Mouse (Mus musculus): ENCODE data around the gene Irak2. TPM values are rescaled to one million over a fixed set of nuclear protein-coding genes. Genes with fewer than 3 reads are reported as not detected.
A peak's percentile ranks its signal among the peaks of the same experiment; 100 is the strongest.
"Not testable (repeated sequence)": the region's sequence is repeated elsewhere in the genome, so short reads cannot be mapped to it uniquely, and the experiment has no call there.

The Irak2 gene
- polyA plus RNA-seq, 1 experiment, result 6.6 TPM

DNA sequence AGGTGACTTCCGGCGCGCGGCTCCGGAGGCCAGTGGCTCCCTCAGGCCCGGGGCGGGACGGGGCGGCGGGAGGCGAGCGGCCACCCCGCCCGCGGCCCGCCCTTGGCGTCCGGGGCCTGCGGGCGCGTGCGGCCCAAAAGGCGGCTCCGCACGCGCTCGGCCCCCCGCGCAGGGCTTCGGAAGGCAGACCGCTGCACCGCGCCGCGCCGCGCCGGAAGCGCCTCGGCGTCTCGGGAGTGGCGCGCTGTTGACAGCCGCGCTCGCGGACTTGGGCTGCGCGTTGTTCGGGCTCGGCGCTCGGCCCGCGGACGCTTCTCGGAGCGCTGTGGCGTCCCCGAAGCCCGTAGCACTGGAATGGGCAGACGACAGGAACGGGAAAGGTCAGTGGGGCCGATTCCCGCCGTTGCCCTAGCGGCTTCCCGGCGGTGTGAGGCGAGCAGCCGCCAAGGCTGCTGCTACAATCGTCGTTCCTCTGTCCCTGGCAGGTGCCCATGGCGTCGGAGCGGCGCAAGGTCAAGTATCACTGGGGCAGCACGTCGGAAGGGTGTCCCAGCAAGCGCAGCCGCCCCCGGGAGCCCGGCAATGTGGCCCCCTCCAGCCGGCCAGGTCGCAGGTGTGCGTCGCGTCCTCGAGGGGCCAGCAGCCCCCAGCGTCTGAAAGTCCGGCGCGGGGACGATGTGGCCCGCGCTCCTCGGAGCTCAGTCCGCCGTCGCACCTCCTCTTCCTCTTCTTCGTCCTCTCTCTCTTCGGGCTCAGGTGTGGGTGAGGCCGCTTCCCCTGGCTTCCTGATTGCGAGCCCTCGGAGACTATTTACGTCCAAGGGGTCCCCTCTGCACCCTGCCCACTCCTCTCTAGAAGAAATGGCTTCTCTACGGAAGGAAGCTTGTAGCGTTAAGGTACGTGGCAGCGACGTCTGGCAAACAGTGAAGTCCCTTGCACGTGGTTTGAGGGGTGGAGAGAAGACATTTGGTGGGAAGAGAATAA, 59.2 kb downstream of the Irak2 start:
- Histone ChIP-seq H3K27me3 (ENCODE audit: control insufficient read depth, insufficient read depth, low read length, poor library complexity, severe bottlenecking) (no peaks in the 10 kb centered on the region), H3K36me3 (ENCODE audit: control insufficient read depth, insufficient read depth, low read length, poor library complexity, severe bottlenecking) (peaks cover 33% of the 10 kb centered on the region), H3K27ac (ENCODE audit: insufficient read depth, low read length) (no peak overlapping the region), H3K4me1 (ENCODE audit: control insufficient read depth, insufficient read depth, low read length) (no peaks in the 10 kb centered on the region), H3K4me3 (ENCODE audit: low read depth, low read length) (peak overlapping the region; percentile 91), H3K9ac (ENCODE audit: low read depth, poor library complexity, severe bottlenecking) (peak overlapping the region; percentile 81), H3K9me3 (replicated peaks; ENCODE audit: control insufficient read depth, insufficient read depth, low read length, poor library complexity, severe bottlenecking) (no peaks in the 10 kb centered on the region)
- no peak for TF ChIP-seq CTCF (IDR thresholded peaks at IDR 0.05; ENCODE audit: low read depth, low read length)
- no peak for TF ChIP-seq POLR2A (IDR thresholded peaks at IDR 0.05; ENCODE audit: insufficient read depth, low read length)
- no peak for TF ChIP-seq EP300 (IDR thresholded peaks at IDR 0.05; ENCODE audit: insufficient read depth, low read depth, low read length)

DNA sequence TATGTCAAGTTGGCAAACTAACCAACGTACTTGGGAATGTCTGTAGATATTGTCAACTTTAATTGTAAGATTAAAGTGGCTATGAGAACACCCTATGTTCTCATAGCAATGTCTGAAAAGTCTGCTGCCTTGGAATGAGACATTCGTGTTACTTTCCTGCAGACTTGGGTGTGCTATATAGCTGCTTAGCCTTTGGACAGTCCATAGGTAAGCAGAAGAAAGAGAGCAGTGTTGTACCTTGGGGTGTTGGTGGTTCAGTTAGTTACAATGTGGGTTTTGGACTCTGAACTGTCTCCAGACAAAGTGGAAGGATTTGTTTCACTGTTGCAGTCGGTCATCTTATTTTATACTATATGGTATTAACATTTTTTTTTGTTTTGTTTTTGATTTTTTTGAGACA, 74.5 kb downstream of the Irak2 start:
- no peak overlapping the region for H3K27ac ChIP-seq (ENCODE audit: insufficient read depth, low read length)
- TF ChIP-seq POLR2A (IDR thresholded peaks at IDR 0.05; ENCODE audit: insufficient read depth, low read length) (no peak), EP300 (IDR thresholded peaks at IDR 0.05; ENCODE audit: insufficient read depth, low read depth, low read length) (no peak), CTCF (IDR thresholded peaks at IDR 0.05; ENCODE audit: low read depth, low read length) (no peak)
- H3K36me3 ChIP-seq (ENCODE audit: control insufficient read depth, insufficient read depth, low read length, poor library complexity, severe bottlenecking), result peaks cover 88% of the 10 kb centered on the region
- no peak overlapping the region for H3K9ac ChIP-seq (ENCODE audit: low read depth, poor library complexity, severe bottlenecking)
- H3K27me3 ChIP-seq (ENCODE audit: control insufficient read depth, insufficient read depth, low read length, poor library complexity, severe bottlenecking), result no peaks in the 10 kb centered on the region
- no peaks in the 10 kb centered on the region for H3K4me1 ChIP-seq (ENCODE audit: control insufficient read depth, insufficient read depth, low read length)
- H3K9me3 ChIP-seq (replicated peaks; ENCODE audit: control insufficient read depth, insufficient read depth, low read length, poor library complexity, severe bottlenecking), result peaks cover 22% of the 10 kb centered on the region
- no peak overlapping the region for H3K4me3 ChIP-seq (ENCODE audit: low read depth, low read length)

DNA sequence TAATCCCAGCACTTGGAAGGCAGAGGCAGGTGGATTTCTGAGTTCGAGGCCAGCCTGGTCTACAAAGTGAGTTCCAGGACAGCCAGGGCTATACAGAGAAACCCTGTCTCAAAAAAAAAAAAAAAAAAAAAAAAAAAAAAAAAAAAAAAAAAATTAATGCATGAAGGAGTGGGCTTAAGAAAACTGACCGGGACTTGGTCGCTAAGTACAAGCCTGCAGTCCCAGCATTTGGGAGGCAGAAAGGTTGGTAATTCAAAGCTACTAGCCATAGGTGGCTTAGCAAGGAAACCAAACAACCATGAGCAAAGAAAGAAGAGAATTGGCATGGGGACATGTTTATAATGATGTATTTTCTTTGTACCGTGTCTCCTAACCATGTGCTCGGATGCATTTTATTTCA, 75.1 kb downstream of the Irak2 start:
- not testable (repeated sequence) for H3K27ac ChIP-seq (ENCODE audit: insufficient read depth, low read length)
- peaks cover 84% of the 10 kb centered on the region for H3K36me3 ChIP-seq (ENCODE audit: control insufficient read depth, insufficient read depth, low read length, poor library complexity, severe bottlenecking)

DNA sequence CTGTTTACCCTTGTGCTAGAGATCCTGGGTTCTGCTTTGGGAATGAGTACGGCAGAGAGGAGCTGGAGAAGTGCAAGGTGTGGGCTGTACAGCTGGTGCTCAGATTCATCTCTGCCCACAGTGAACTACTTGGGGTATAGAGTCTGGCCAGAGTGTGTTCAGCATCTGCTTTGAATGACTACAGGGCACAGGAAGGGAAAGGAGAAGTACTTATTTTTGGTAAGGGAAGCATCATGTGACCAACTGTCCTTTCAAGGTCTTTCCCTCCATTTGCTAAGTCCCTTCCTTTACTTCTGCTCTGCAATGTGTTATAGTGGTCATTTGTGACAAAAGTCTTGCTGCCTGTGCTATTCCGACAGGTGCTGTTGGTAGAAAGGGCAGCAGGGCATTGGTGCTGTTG, 76.0 kb downstream of the Irak2 start:
- Histone ChIP-seq H3K4me1 (ENCODE audit: control insufficient read depth, insufficient read depth, low read length) (no peaks in the 10 kb centered on the region), H3K4me3 (ENCODE audit: low read depth, low read length) (no peak overlapping the region), H3K9ac (ENCODE audit: low read depth, poor library complexity, severe bottlenecking) (no peak overlapping the region), H3K36me3 (ENCODE audit: control insufficient read depth, insufficient read depth, low read length, poor library complexity, severe bottlenecking) (peaks cover 82% of the 10 kb centered on the region), H3K27ac (ENCODE audit: insufficient read depth, low read length) (no peak overlapping the region), H3K9me3 (replicated peaks; ENCODE audit: control insufficient read depth, insufficient read depth, low read length, poor library complexity, severe bottlenecking) (peaks cover 22% of the 10 kb centered on the region), H3K27me3 (ENCODE audit: control insufficient read depth, insufficient read depth, low read length, poor library complexity, severe bottlenecking) (no peaks in the 10 kb centered on the region)
- TF ChIP-seq POLR2A (IDR thresholded peaks at IDR 0.05; ENCODE audit: insufficient read depth, low read length), result no peak
- TF ChIP-seq EP300 (IDR thresholded peaks at IDR 0.05; ENCODE audit: insufficient read depth, low read depth, low read length), result no peak
- TF ChIP-seq CTCF (IDR thresholded peaks at IDR 0.05; ENCODE audit: low read depth, low read length), result no peak

More for the DNA sequence above, 75.1 kb downstream of the Irak2 start:
- H3K9ac ChIP-seq (ENCODE audit: low read depth, poor library complexity, severe bottlenecking); H3K4me1 ChIP-seq (ENCODE audit: control insufficient read depth, insufficient read depth, low read length); H3K27me3 ChIP-seq (ENCODE audit: control insufficient read depth, insufficient read depth, low read length, poor library complexity, severe bottlenecking); H3K4me3 ChIP-seq (ENCODE audit: low read depth, low read length): not testable (repeated sequence)
- peaks cover 22% of the 10 kb centered on the region for H3K9me3 ChIP-seq (replicated peaks; ENCODE audit: control insufficient read depth, insufficient read depth, low read length, poor library complexity, severe bottlenecking)

DNA sequence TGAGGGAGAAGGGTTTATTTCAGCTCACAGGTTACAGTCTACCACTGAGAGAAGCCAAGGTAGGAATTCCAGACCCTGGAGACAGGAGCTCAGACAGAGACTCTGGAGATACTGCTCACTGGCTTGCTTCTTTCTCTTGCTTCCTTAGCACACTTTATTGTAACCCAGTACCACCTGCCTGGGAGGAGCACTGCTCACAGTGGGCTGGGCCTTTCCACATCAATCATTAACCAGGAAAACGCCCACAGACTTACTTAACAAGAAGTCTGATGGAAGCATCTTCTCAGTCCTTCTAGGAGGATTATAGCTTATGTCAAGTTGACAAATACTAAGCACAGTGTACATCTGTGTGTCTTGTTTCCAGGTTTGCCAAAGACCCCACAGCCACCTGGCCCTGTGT, 76.5 kb downstream of the Irak2 start:
- Histone ChIP-seq H3K27ac (ENCODE audit: insufficient read depth, low read length) (no peak overlapping the region), H3K36me3 (ENCODE audit: control insufficient read depth, insufficient read depth, low read length, poor library complexity, severe bottlenecking) (peaks cover 77% of the 10 kb centered on the region)
- TF ChIP-seq POLR2A (IDR thresholded peaks at IDR 0.05; ENCODE audit: insufficient read depth, low read length), result no peak
- TF ChIP-seq CTCF (IDR thresholded peaks at IDR 0.05; ENCODE audit: low read depth, low read length), result no peak
- no peak for TF ChIP-seq EP300 (IDR thresholded peaks at IDR 0.05; ENCODE audit: insufficient read depth, low read depth, low read length)

DNA sequence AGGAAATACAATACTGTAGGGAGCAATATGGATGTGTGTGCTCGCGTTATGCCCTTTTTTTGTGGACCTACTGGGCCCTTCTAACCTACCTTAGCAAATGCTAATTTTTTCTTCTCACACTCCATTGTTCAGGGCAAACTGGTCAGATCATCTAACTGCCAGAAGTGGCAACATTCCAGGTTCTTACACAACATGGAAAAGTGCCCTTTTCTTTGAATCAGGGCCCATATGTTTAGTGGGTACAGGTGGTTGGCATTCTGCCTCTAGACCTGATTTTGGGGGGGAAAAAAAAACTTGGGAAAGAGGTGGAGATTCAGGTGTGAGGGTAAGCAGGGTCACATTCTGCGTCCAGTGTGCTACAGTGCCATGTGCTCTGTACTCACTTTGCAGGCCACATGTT, 79.3 kb downstream of the Irak2 start:
- Histone ChIP-seq H3K36me3 (ENCODE audit: control insufficient read depth, insufficient read depth, low read length, poor library complexity, severe bottlenecking) (peaks cover 62% of the 10 kb centered on the region), H3K9ac (ENCODE audit: low read depth, poor library complexity, severe bottlenecking) (no peak overlapping the region), H3K4me3 (ENCODE audit: low read depth, low read length) (no peak overlapping the region), H3K27ac (ENCODE audit: insufficient read depth, low read length) (no peak overlapping the region), H3K27me3 (ENCODE audit: control insufficient read depth, insufficient read depth, low read length, poor library complexity, severe bottlenecking) (no peaks in the 10 kb centered on the region), H3K4me1 (ENCODE audit: control insufficient read depth, insufficient read depth, low read length) (no peaks in the 10 kb centered on the region), H3K9me3 (replicated peaks; ENCODE audit: control insufficient read depth, insufficient read depth, low read length, poor library complexity, severe bottlenecking) (no peaks in the 10 kb centered on the region)
- no peak for TF ChIP-seq POLR2A (IDR thresholded peaks at IDR 0.05; ENCODE audit: insufficient read depth, low read length)
- TF ChIP-seq EP300 (IDR thresholded peaks at IDR 0.05; ENCODE audit: insufficient read depth, low read depth, low read length), result no peak
- TF ChIP-seq CTCF (IDR thresholded peaks at IDR 0.05; ENCODE audit: low read depth, low read length), result no peak

More for the DNA sequence above, 76.5 kb downstream of the Irak2 start:
- no peaks in the 10 kb centered on the region for H3K4me1 ChIP-seq (ENCODE audit: control insufficient read depth, insufficient read depth, low read length)
- no peak overlapping the region for H3K4me3 ChIP-seq (ENCODE audit: low read depth, low read length)
- H3K27me3 ChIP-seq (ENCODE audit: control insufficient read depth, insufficient read depth, low read length, poor library complexity, severe bottlenecking), result no peaks in the 10 kb centered on the region
- peaks cover 22% of the 10 kb centered on the region for H3K9me3 ChIP-seq (replicated peaks; ENCODE audit: control insufficient read depth, insufficient read depth, low read length, poor library complexity, severe bottlenecking)
- H3K9ac ChIP-seq (ENCODE audit: low read depth, poor library complexity, severe bottlenecking), result no peak overlapping the region

Measured in ES-Bruce4 (cell line).